Mouse (Mus musculus) embryo, embryonic 10.5 days (tissue): ENCODE measurements around the gene Agpat4.
"Not testable (repeated sequence)": the region's sequence is repeated elsewhere in the genome, so short reads cannot be mapped to it uniquely, and the experiment has no call there.

ENCODE experiments used
- DNase-seq: peaks from one replicate; pipeline ENCODE4 v3.0.0-alpha.2; 2015; ENCODE audit warnings: low spot score

Agpat4 gene

DNA sequence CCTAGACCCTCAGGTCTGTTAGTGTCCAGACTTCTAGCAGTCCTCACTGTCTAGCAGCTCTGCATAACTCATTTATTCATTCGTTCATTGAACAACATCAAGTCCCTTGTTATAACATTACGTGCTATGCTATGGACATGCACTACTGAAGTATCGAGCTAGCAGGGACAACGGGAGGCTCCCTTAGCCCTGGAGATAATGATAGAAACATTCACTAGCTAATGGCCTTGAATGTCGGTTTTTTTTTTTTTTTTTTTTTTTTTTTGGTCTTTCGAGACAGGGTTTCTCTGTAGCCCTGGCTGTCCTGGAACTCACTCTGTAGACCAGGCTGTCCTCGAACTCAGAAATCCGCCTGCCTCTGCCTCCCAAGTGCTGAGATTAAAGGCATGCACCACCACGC lies 3.8 kb downstream of the Agpat4 start:
- not testable (repeated sequence) for DNase-seq

DNA sequence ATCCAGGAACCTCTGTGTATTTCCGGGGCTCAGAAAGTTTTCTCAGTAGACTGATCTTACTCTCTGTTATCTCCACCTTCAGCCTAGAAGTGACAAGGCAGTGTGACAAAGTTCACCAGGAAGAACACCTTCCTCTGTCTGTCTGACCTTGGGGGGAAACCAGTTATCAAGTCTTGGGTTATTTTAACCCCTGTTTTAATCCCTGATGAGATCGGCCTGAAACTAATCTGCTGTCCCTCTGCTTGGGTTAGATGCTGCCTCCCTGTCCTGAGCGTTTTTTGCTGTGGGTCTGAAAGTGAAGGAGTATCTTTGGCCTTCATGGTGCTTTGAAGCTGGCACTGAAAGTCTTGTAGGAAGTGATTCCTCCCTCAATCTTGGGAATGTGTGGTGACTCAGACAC lies 4.7 kb downstream of the Agpat4 start:
- DNase-seq: no peak

DNA sequence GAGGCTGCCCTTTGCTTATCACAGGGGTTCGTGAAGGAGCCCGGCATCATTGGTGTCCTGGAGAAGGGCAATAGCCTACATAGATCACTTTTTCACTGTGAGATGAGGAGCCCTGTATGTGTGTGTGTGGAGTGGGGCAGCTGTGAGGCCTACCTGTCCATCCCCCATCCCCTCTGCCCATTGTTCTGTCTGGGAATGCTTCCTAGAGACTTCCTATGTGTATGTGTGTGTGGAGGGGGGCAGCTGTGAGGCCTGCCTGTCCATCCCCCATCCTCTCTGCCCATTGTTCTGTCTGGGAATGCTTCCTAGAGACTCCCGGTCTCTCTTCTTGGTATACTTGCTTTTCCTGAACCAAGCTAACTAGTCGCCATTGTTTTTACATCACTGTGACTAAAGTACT lies 8.6 kb downstream of the Agpat4 start:
- no peak for DNase-seq

DNA sequence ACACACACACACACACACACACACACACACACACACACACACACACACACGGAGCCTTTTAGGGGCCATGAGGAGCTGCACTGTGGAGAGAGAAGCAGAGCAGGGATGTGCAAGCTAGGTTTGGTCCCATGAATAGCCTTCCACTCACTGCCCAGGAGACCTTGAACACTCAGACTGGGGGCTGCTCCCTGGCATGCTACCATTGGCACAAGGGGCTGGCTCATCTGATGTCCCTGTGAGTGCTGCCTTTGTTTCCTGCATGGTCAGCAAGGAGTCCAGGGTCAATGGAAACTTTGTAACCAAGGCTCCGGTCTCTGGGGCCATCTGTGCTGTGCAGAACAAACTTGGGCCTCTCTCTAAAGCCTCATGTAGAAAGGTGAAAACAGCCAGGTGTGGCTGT lies 10.5 kb downstream of the Agpat4 start:
- no peak for DNase-seq

DNA sequence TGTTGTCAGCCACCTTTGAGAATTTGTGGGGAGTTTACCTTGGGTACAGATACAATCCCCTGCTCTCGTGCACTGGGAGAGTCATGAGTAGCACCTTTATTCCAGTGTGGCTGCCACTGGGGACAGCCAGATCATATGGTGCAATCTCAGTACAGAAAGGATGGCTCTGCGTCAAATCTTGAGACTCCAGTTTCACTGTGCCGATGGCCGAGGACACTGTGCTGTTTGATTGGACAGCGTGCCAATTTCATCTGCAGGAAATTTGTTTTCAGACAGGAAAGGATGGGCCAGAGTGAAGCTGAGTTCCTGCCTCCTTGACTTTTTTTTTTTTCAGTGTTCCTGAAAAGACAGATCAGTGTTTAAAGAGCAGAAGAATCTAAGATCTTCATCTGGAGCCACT lies 12.7 kb downstream of the Agpat4 start:
- DNase-seq: no peak

DNA sequence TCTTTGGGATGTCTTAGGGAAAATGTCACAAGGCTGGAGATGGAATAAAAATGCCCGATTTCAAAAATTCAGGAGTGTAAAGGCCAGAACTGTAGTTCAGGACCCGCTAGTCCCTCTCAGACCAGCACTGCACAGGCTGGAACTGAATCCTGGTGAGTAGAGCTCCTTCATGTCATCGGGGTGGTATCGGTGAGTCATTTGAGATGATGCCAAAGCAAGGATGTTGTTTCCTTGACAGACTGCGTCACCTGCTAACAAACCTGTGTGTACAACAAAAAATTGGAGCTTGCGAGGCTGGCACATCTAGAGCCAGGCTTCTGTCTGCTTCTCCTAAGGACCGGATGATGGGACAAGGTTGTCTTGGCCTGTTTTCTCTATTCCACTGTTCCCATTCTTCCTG lies 13.1 kb downstream of the Agpat4 start:
- no peak for DNase-seq

DNA sequence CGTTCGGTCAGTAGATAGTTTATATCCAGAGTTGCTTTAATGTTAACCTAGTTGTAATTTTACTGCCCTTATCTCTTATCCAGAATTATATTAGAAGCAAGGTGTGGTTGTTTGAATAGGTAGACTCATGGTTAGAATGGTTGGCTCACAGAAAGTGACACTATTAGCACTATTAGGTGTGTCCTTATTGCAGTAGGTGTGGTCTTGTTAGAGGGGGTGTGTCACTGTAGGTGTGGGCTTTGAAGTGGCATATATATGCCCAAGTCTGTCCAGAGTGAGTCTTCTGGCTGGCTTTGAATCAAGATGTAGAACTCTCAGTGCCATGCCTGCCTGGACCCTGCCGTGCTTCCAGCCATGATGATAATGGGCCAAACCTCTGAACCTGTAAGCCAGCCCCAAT lies 14.4 kb downstream of the Agpat4 start:
- no peak for DNase-seq

DNA sequence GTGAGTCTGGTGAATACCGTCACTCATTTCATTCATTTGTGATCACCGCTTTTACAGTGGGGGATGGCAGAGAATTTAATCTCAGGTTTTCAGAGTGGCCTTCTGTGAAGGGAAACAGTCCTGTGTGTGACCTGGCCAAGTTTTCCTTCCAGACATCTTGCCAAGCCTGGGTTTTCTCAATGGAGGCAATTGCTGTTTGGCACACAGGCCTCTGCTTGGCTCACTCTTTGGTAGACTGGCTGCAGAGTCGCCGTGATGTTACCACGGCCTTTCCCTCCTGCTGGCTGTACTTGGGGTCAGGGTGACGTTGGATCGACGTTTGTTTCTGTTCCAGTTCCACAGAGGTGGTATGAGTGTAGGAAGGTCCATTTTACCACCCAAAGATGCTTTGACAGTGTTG lies 15.5 kb downstream of the Agpat4 start:
- DNase-seq: no peak

DNA sequence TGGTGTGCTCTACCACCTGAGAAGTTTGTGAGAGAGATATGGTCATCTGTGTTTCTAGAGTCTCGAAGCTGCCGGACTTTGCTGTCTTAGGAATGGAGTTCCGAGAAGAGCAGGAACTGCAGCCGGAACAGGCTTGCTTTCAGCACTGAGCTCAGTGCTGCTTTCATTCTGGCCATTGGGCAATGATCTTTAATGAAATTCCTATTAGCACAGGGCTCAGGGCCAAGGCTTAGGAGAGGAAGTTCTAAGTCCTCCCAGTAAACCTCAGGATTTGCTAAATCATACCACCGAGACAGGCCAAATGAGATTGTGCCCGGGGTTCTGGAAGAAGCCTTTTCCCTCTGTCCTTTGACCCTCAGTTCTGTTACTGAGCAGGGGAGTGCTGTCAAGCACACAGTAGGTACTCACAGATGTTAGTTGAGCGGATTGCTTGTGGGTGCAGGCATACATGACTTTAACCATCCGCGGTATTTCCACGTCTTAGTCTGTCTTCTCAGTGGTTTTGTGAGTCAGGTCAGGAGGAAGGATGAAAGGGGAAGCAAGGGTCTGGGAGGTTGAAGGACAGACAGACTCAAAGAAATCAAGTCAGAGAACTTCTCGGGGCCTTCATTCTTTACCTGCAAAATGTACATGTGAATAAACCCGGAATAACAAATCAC lies 16.6 kb downstream of the Agpat4 start:
- DNase-seq: no peak

DNA sequence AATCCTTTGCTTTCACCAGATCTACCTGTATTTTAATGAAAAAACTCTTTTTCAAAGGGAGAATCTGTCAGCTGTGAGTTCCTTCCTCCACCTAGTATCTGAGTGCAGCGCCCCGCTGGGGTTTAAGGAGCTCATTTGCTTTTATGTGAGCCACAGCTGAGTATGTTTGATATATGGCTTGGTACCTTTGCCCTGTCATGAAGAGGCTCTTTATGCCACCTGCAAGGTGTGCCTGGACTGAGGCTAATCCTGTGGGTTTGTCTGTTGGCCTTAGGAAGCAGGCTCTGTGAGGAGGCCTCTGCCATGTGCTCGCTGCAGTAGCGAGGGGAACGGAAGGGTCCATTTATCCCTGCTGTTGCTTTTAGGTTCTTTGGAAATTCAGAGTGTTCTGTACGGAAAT lies 19.9 kb downstream of the Agpat4 start:
- DNase-seq: no peak

DNA sequence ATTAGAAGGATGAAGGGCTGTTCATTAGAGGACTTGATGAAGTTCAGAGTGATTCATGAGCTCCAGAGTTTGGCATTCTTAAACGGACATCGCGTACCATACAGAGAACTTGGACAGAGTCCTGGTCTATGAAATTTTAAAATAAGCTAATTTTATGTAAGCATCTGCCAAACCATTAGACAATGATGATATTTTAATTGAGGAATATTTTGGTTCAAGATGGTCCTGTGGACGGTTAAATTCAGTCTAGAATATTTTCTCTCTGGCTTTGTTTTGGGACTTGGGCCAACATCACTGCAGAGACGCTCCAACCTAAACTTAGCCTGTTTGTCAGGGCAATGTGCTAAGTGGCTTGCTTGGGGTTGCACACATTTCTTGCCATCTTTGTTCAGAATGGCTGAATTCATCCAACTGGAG lies 25.5 kb downstream of the Agpat4 start:
- DNase-seq: no peak

DNA sequence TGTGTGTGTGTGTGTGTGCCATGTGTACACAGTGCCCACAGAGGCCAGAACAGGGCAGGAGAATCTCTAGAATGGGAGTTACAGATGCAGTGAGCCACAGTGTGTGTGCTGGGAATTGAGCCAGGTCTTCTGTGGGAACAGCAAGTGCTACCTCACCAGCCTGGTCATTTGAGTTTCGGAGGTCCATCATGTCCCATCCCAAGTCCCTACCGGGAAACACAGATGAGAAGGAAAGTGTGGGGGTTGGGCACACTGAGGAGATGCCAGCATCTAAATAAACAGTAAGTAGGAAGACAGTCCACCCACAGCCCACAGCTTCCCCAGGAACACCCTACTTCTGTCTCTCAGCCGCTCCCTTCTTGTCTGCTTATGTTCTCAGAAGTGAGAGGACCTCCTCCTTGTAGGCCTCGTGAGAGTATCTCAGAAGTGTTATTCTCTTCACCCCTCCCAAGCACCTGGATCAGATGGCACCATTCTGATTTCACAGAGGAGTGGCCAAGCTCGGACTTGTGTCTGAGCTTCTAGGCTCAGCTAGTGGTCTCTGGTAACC lies 27.7 kb downstream of the Agpat4 start:
- no peak for DNase-seq

DNA sequence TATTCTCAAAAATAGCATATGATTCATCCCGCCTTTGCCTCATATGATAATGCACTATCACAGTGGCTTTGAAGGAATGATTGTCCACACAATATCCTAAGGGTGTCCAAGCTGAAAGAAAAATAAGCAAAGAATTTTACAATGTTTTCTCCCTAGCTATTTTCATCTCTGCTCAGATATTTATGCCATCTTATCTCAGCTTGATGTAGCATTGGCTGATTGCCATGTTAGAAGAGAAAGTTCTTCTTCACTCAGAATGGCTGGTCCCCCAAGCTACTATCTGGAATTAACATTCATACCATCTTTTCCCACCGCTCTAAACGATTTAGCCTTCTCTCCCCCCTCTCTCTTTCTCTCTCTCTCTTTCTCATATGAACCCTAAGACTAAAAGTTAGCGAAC lies 29.3 kb downstream of the Agpat4 start:
- DNase-seq: no peak

DNA sequence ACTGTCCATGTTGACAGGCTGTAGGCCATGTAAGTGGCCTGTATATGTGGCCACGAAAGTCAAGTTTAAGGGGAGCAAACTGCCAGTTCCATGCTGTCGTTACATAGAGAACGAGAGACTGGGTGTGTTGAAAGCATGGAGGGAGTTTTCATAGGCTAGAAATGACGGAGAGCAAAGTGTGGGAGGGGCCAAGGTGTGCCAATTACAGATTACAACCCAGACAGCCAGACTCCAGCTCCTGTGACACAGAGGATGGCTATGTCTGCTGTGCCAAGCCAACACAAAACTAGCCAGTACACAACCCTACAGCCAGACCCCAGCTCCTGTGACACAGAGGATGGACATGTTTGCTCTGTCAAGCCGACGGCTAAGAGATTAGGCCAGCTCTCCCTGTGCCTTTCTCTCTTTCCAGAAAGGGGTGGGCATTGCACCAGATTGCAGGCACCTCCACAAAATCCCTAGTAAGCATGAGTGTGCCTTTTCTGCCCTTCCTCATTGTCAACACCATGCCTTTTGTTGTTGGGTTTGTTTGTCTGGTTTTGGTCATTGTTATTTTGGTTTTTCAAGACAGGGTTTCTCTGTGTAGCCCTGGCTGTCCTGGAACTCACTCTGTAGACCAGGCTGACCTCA lies 30.8 kb downstream of the Agpat4 start:
- no peak for DNase-seq

DNA sequence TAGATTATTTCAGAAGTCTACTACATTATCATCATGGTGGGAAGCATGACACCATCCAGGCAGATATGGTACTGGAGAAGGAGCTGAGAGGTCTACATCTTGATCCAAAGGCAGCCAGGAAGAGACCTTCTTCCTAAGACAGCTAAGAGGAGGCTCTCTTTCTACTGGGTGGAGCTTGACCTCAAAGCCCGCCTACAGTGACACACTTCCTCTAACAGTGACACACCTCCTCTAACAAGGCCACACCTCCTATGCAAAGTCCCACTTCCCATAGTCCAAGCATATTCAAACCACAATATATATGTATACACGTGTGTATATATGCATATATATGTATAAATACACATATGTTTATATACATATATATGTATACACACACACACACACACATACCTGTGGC lies 32.5 kb downstream of the Agpat4 start:
- no peak for DNase-seq

DNA sequence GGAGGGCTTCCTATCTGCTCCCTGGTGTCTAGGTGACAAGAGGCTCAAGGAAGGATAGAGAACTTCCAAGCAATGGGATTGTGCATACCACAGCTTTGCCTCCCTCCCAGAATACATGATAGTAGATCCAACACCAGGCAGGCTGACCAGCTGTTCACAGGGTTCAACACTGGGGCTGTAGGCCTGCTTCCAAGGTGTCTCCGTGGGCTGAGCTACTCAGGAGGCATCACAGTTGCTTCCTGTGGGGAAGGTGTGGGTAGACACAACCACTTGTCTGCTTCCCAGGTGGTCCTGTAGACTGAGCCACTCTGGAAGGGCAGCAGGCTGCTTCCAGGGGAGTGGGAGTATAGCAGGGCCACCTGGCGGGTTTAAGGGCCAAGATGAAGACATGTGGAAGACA lies 35.8 kb downstream of the Agpat4 start:
- DNase-seq: no peak

DNA sequence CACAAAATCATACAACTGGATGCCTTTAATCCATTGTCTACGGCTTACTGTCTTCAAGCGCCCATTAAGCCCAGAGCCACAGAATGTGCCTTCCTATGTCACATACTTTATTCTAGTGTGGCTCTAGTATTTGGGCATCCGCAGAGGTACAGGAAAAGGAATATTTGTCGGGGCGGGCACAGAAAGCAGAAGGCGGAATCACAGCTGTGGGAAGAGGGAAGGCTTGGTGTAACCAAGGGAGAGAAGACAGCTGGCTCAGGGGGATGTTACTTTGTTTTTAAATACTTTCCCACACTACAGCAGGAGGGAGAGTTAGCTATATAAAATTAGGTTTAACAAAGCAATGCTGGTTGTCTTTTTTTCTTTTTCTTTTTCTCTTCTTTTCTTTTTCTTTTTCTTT lies 36.7 kb downstream of the Agpat4 start:
- no peak for DNase-seq

DNA sequence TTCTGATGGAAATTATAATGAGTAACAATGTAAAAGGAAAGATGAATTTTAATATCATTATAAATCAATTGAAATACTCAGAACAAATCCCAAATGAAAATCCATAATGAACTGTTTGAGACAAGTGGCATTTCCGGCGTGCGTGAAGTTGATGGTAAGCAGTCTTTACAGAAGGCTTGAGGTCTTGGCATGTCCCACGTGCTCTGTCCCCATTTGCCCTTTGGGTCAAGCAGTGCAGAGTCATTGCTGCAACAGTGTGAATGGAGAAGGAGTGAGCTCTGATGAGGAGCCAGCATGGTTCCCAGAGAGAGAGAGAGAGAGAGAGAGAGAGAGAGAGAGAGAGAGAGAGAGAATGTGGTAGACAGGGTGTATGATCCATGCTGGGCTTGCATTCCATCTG lies 37.4 kb downstream of the Agpat4 start:
- DNase-seq: no peak

DNA sequence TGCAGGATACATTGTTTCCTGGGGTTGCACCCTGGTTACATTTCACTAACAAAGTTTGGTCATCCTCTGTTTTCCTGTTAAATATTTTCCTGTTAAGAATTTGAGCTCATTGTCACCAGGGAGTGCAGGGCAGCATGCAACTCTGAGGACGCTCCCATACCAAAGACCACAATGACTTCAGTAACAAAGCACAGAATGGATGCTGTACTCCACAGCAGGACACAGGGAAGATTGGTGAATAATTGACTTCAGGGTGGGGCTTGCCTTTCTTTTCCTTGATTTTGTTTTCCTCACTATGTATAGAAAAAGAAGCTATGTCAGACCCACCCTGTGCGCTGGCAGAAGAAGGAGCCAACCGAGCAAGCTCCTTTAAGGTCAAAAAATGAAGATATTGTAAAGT lies 38.2 kb downstream of the Agpat4 start:
- DNase-seq: no peak

DNA sequence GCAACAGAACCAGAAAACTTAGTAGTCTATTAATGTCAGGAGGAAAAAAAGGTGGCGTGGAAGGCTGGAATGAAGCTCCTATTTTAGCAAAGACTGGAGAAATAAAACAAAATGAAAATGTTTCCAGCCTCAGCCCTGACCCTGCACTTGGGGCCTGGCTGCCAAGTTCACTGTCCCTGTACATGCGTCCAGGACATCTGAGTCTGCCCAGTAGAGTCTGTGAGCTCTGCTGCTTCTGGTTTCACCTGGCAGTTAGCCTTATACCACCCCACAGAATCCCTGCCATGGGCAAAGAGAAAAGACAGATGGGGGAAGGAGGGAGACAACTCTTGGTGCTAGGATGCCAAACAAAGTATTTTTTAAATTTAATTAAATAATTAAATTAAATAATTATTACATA lies 38.7 kb downstream of the Agpat4 start:
- DNase-seq: no peak

DNA sequence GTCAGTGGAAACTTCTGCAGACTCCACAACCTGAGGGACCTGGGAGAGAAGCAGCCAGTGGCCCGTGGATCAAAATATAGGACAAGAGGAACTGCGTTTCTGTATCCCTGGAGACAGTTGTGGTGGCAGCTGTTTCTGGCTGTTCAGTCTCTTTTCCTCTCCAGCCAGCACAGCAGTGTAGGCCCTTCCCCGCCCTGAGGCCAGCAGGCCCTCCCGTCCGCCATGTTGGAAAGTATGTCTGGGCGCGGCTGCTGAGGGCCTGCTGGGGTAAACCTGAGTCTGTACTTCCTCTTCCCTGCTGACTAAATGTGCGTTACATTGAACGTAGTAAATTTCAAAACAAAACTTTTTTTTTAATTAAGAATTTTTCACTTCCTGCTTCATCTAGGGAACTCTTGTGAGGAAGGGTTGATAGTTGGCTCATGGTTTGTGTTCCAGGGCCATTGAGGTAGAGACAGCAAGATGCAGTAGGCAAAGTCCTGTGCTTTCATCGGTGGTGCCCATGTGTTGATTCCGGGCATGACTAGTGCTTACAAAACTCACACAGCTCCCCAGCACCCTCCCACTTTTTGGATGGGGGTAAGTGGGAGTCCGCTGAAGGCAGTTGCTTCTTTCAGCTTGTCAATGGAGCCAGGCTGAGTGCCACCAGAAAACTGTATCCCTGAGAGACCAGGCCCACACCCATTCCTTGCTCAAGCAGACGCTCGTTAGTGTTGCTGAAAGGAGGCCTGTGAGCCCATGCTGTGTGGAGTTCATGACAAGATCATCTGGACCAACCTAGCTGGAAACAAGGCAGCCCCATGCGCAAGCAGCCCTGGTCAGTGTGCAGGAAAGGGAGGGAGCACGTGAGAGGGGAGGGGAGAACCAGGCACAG lies 40.9 kb downstream of the Agpat4 start:
- DNase-seq: no peak

DNA sequence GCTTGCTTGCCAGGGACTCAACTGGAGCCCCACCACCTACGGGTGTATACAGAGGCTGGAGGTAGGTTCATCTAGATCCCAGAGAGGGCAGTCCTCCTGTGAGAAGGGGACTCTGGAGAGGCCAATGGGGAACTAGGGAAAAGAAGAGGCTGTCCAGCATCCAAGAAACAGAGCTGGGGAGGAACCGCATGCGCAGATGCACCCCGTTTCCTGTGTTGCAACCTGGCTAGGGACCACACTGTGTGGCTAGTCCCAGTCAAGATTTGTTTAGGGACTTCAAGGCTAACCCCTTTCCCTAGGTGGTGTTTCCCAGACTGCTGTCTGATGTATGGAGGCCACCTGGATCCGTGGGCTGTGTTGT lies 41.5 kb downstream of the Agpat4 start:
- DNase-seq: no peak

DNA sequence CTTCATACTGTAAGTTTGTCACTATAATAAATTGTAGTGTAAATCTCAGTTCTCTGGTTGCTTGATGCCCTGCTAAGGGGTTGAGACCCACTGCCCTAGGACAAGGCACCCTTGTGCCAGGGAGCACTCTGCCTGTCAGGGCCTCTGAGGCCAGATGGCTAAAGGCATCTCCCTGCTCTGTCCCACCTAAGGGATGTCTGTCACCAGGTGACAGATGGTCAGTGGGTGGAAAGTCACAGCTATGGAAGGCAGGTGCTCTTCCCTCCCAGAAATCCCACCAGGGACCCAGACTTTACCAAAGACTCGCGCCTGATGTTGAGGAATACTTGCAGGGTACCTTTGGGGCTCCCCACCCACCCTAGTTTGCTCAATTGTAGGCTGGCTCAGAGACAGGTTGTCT lies 42.0 kb downstream of the Agpat4 start:
- DNase-seq: no peak
